Mouse (Mus musculus) heart, postnatal 0 days (tissue): ENCODE measurements around the gene Cgrrf1.
A peak's percentile ranks its signal among the peaks of the same experiment; 100 is the strongest.

Experiments used
- CTCF ChIP-seq: IDR thresholded peaks from 2 replicates; pipeline ENCODE4 v1.5.1; 2016; ENCODE audit warnings: antibody characterized with exemption, control low read depth, low read depth
- EP300 ChIP-seq: IDR thresholded peaks from 2 replicates; pipeline ENCODE4 v1.6.1; 2016; ENCODE audit warnings: antibody characterized with exemption, low read depth

DNA sequence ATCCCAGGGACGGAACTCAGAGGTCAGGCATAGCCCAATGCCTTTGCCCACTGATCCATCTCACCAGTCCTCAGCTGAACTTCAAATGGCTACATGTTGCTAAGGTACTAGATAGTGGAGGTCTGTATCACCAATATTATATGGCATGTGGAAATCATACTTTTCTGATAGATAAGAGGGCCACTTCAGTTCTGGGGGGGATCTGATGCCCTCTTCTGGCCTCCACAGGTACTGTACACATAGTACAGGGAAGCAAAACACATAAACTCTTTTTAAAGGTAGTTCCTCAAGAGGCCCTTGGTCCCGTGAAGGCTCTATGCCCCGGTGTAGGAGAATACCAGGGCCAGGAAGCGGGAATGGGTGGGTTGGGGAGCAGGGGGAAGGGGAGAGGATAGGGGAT is 41.6 kb upstream of the Cgrrf1 start:
- TF ChIP-seq CTCF (peak; percentile 12; the same call in 1 of the 2 replicates), EP300 (no peak)
